Mouse (Mus musculus) liver (tissue): ENCODE measurements at regions not wholly inside any gene's neighbourhood (a gene's known extent, or its start where the extent isn't known, plus 50 kb on each side); places are given as distances from the start of the nearest gene placed in this dataset.

Experiments
- DNase-seq: peaks from one replicate; pipeline ENCODE4 v3.0.0-alpha.2; 2020; ENCODE audit warnings: mixed read lengths

DNA sequence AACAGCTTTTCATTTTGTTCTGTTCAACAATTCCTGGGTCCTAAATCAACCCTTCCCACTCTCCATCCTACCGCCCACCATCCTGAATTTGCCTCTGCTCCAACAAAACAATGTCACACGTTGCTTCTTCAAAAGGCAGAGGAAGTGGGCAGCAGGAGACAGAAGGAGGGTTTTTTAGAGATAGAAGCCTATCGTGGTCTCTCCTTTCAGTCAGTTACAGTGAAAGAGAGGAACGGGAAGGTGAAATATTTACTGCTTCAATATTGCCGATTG lies 181.7 kb downstream of the Rdh14 start:
- no peak for DNase-seq

DNA sequence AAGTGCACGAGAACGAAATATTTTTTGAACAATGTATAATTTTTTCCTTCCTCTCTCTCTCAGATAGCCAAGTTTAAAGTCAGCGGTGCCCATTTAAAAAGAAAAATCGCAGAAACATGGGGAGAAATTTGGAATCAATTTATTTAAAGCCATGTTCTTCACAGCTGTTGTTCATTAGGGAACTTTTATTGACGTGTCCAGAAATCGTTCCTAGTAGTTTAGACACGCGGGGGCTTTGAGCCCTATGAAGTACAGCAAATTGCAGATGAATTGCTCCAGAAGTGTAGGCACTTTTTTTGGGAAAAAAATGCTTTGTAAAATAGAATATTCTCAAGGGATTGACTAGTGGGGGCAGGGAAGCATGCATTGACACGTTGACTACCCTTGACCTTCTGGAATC lies 182.8 kb downstream of the Rdh14 start:
- no peak for DNase-seq

DNA sequence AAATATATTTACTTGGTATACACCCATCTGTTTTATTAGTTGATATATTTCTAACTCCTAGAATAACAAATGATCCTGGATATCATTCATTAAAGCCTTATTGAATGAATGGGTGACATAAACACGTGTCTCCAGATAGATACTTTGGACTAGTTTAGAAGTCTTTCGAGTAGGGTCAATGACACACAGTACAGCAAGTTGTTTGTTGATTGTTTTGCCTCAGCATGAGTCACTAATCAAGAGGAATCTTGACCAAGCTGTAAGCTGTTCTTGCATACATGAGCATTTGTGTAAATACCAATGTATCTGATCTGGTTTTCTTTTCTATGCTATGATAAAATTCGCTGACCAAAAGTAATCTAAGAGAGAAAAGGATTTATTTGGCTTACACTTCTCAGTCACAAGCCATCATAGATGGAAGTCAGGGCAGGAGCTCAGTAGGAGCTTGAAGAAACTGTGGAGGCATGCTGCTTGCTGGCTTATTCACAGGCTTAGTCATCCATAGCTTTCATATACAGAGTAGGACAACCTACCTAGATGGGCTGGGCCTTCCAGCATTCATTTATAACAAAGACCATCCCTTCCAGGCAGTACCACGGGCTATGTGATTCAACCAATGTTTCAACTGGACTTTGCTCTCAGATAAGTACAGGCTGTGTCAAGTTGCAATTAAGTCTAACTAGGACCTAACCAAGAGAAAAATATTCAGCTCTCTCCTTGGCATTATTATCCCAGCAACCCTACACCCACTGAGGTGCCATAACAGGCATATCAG lies 192.5 kb downstream of the Rdh14 start:
- no peak for DNase-seq

DNA sequence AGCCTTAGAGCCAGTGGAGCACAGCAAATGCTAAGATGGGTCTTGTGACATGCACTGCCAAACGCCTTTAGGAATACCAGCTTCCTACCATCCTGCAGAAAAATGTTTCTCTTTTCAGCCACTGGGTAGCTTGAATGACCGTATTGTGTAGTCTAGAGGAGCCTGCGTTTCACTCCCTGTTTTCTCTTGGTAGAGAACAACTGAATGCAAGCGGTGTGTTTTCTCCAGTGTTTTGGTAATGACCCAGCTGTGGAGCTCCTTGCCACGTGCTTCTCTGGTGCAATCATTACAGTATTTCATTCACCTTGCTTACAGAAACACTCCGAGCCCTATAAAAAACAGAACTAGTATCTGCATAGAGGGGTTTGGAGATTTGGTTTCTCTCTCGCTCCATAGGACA lies 193.5 kb downstream of the Rdh14 start:
- no peak for DNase-seq

DNA sequence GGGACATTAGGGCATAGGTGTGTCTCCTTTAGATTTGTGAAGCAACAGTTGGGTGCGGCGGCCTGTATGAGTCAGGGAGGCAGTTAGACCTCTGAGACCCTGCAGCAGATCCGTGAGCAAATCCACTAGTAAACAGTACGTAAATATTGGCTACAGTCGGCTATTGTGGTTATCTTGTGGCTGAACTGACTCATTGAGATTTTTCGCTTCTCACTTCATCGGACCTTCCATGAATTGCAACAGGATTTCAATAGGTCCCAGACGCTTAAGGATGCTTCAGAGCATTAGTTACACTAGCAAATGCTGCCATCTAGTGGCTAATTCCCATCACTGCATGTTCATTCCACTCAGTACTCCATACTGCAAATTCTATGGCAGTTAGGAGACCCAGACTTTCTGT lies 199.0 kb downstream of the Rdh14 start:
- peak; percentile 34 for DNase-seq

DNA sequence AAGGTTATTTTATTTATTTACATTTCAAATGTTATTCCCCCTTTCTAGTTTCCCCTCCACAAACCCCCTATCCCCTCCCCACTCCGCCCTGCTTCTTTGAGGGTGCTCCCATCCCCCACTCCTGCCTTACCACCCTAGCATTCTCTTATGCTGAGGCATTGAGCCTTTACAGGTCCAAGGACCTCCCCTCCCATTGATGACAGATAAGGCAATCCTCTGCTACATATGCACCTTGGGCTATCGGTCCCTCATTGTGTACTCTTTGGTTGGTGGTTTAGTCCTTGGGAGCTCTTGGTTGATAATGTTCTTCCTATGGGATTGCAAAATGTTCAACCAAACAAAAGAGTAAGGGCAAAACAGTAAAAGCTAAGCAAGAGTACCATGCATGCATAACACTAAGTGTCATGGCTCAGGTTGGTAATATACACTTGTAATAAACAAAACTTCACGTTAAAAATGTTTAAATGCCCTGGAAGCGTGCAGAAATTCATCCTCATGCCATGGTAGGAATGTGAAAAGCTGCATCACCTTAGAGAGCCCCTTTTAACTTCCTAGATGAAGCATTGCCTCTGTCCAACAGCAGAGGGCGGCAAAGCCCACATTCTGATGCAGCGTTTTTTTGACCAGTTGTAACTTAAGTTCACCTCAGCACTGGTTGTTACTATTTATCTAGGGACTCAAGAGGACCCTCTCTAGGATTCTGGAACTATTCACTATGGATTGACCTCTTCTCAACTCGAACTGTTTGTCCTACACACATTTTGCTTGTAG lies 207.6 kb downstream of the Rdh14 start:
- peak; percentile 22 for DNase-seq

DNA sequence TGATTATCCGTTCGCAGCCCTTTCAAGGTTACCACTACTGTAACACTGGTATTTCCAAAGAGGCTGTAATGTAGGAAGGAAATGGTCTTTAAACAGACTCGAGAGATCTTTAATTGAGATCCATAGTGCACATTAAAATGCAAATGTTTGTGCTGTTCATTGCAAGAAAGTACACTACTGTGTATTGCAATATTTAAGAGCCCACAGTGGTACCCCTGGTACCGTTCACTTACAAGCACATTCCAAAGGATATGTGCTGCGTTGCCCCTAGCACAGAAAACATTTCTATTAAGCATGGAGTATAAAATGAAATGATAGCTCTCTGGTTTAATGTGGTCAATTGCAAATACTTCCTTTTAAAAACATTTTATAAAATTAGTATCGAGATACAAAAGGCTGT lies 209.5 kb downstream of the Rdh14 start:
- DNase-seq: no peak

DNA sequence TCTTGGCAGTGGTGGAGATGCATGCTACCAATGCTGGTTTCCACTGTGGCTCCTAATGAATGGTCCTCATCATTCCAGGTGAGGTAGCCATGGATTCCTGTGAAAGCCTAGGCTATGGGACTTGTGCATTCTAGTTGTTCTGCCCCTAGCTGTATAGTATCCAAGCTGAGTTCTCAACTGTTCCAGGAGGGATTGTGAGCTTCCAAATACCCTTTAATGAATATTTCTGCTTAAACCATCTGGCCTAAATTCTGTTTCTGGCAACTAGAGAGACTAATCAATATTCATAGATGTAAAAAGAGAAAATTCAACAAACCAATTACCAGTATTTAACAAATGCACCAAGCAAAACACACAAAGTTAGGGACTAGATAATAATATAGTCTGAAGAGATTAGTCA lies 227.7 kb downstream of the Rdh14 start:
- no peak for DNase-seq

DNA sequence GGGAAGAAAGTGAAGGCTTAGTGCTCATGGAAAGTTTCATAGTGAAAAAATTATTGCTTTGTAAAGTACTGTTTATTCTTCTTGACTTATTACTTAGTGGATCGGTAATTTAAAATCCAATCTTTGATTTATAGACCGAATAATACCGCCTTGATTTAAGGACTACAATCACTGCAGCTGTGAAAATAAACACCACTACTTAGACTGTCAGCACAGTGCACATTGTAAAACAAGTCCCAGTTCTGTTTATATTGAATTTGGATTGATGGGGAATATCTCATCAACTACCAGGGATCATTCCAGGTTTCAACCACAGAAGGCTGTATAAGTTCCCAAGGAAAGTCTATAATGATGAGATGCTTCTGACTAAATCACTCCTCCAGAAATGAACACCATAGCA lies 230.0 kb downstream of the Rdh14 start:
- DNase-seq: no peak

DNA sequence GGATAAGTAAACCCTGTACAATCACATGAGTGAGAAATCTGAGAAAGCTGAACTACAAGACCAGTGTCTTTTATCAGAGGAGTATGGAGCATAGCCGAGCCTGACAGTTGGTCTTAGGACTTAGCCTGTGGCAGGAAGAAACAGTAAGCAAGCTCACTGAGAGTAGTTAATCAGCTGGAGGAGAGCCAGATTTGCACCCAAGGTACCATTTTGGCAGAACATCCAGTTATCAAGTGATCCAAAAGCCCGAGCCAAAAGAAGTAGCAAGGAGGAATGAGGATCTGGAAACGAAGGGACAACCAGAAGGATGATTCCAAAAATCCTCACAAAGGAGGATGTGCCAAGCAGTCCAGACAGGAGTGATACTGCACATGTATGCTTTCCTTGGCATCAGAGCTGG lies 248.0 kb downstream of the Rdh14 start:
- no peak for DNase-seq

DNA sequence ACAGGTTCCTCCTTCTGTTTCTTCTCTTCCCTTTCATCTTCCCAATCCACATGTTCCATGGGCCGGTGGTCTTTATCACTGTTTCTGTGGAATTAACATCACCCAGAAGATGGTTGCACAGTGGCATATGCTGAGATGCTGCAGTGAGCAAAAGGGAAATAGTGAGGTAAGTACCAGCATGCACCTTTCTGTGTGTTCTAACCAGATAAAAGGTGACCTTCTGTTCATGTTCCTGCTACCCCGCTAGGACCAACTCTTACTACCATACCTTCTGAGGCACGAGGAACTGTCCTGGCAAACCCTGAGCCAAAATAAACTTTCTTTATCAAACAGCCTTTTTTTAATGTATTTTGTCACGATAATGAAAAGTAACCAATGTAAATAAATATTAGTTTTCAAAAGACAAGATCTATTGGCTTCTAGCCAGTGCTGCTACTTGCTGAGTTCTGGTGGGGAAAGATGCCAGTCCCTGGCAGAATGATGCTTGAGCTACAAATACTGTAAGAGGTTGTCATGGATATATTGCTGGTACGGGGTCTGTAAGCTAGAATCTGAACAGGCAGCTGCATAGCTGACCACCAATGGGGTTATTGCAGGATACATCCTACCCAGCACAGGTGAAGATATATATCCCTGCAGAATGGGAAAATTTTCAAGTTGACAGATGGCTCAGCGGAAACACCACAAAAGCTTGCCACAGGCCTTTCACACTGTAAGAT lies 264.1 kb downstream of the Rdh14 start:
- no peak for DNase-seq

DNA sequence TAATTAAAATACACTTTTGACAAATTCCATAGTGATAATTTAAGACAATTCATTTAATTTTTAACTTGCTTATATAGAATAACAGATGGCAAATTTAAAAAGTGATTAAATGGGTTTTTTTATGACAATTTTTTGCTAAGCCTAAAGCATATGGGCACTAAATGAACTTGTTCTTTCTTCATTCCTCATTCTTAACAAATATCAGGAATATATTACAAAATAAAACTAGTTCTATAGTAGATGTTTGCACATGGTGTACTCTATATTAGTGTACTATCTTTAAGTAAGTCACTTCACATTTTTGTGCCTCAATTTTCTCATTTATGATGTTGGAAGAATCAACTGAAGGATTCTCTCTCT lies 264.6 kb downstream of the Rdh14 start:
- DNase-seq: no peak

DNA sequence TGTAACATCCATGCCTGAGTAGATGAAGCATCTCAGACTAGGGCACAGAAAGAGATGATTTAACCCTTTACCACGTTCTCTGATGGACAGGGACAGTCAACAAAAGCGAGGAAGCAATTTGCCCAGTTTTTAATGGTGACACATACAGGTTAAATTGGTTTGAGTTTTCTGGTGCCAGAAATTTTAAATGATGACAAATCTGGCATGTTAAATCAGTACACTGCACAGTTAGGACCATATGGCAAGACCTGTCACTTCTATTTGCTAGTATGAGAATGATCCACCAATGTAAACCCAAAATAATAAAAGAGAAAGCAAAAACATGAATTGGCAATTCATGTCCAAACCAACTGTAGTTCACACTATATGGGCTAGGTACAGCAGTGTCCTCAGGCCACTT lies 268.3 kb downstream of the Rdh14 start:
- no peak for DNase-seq

DNA sequence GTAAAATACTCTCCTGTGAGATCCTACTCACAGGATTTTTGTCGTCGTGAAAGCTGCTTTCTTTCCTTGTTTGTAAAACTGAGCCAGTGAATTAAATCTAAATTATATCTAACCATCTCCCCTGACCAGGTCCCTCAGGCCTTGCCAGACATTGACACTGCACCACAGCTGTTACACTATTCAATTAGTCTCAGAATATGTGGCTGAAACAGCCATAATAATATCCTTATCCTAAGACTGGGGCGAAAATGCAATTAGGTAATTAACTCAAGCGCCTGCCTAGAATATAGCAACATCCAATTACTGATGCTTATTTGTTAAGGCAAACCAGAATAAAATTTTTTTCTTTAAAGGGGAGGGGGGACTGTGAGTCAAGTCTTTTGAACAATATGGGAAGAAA lies 296.2 kb downstream of the Rdh14 start:
- DNase-seq: no peak
